Mouse (Mus musculus): ENCODE results near the gene Cyth3. TPM values are rescaled to one million over a fixed set of nuclear protein-coding genes. Genes with fewer than 3 reads are reported as not detected.

The Cyth3 gene
- total and polyA plus RNA-seq, 3 experiments = 76.3 to 242 (median 191) TPM

DNA sequence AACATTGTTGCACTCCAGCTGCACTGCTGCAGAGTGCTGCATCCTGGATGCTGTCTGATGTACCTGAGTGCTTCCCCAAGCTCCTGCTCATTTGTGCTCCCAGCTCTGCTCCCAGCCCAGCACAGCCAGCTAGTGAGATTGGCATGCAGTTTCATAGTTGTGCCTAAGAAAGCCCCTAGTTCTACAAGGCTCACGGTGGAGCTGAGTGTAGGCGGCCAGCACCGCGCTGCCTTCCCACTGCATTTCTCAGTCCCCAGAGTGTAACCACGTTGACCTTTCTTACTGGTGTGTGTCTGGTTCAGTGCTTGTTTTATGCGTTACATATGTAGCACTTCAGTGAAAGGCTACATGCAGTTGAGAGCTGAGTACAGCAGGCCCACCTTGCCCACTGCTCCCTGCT lies 61.4 kb downstream of the Cyth3 start:
- Histone ChIP-seq H3K36me3 (replicated peaks) (peaks cover 94% of the 10 kb centered on the region), H3K27me3 (ENCODE audit: insufficient read depth, low read length) (no peaks in the 10 kb centered on the region), H3K4me1 (ENCODE audit: insufficient read depth, low read depth, low read length) (peaks cover 62% of the 10 kb centered on the region), H3K9me3 (replicated peaks) (no peaks in the 10 kb centered on the region), H3K4me3 (ENCODE audit: low read depth, low read length) (no peak overlapping the region)
- no peak for ATAC-seq (ENCODE audit: extremely low read depth, insufficient number of reproducible peaks, low FRiP score, poor library complexity, severe bottlenecking)
- TF ChIP-seq CTCF (IDR thresholded peaks at IDR 0.05; ENCODE audit: low read depth, low read length) (no peak), TAL1 (conservative IDR thresholded peaks at IDR 0.05; ENCODE audit: low read depth, low read length) (no peak), GATA1 (IDR thresholded peaks at IDR 0.05; ENCODE audit: borderline replicate concordance, low read length) (no peak), GATA2 (IDR thresholded peaks at IDR 0.05; ENCODE audit: borderline replicate concordance, low read depth, low read length) (no peak), POLR2AphosphoS5 (IDR thresholded peaks at IDR 0.05; ENCODE audit: insufficient replicate concordance, low read depth, low read length) (no peak)
- no peak for DNase-seq (ENCODE audit: low spot score)

DNA sequence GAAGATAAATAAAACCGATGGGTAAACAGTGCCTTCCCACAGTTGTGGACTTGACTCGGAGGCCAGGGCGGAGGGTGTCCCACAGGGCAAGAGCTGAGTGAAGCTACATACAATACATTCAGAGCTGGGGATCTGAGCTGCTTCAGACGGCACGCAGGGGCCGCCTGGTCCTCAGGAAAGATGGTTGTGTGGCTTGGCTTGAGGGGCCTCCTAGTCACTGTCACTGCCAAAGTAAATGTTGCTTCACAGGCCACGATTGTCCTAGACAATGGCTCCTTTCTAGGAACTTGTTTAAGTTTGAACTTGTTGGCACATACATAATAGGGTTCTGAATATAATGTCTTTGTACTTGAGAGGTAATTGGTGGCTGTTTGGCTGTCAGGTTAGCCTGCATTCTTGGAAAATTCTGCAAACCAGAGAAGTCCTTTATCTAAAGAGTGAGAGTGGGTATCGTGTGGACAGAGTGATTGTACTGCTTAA lies 62.7 kb downstream of the Cyth3 start:
- DNase-seq (ENCODE audit: low spot score) = no peak
- H3K9me3 ChIP-seq (replicated peaks) = no peaks in the 10 kb centered on the region
- no peak for ATAC-seq (ENCODE audit: extremely low read depth, insufficient number of reproducible peaks, low FRiP score, poor library complexity, severe bottlenecking)

DNA sequence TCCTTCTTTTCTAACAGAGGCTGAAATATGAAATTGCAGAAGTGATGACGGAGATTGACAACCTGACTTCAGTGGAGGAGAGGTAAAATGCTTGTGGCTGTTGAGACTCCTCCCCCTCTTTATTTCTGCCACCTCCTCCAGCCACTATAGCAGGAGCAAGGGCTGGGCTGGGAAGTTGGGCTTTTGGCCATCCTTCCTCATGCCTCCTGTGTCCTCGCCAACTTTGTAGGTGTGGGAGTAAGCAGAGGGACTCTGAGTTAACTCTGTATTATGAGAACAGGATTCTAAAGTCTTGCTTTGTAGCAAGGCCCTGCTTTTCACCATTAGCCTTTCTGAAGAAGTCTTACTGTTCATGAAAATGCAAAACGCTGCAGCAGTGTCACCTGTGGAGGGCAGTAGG lies 64.2 kb downstream of the Cyth3 start:
- Histone ChIP-seq H3K27me3 (ENCODE audit: insufficient read depth, low read length) (no peaks in the 10 kb centered on the region), H3K4me1 (ENCODE audit: insufficient read depth, low read depth, low read length) (peaks cover 40% of the 10 kb centered on the region), H3K36me3 (replicated peaks) (peaks cover 97% of the 10 kb centered on the region), H3K4me3 (ENCODE audit: low read depth, low read length) (no peak overlapping the region), H3K9me3 (replicated peaks) (no peaks in the 10 kb centered on the region)
- TF ChIP-seq POLR2AphosphoS5 (IDR thresholded peaks at IDR 0.05; ENCODE audit: insufficient replicate concordance, low read depth, low read length) (no peak), CTCF (IDR thresholded peaks at IDR 0.05; ENCODE audit: low read depth, low read length) (no peak), GATA2 (IDR thresholded peaks at IDR 0.05; ENCODE audit: borderline replicate concordance, low read depth, low read length) (no peak), GATA1 (IDR thresholded peaks at IDR 0.05; ENCODE audit: borderline replicate concordance, low read length) (no peak), TAL1 (conservative IDR thresholded peaks at IDR 0.05; ENCODE audit: low read depth, low read length) (no peak)
- DNase-seq (ENCODE audit: low spot score) = no peak
- ATAC-seq (ENCODE audit: extremely low read depth, insufficient number of reproducible peaks, low FRiP score, poor library complexity, severe bottlenecking) = no peak

More for the DNA sequence above, 62.7 kb downstream of the Cyth3 start:
- no peaks in the 10 kb centered on the region for H3K27me3 ChIP-seq (ENCODE audit: insufficient read depth, low read length)
- peaks cover 49% of the 10 kb centered on the region for H3K4me1 ChIP-seq (ENCODE audit: insufficient read depth, low read depth, low read length)
- peaks cover 93% of the 10 kb centered on the region for H3K36me3 ChIP-seq (replicated peaks)
- no peak for TF ChIP-seq GATA2 (IDR thresholded peaks at IDR 0.05; ENCODE audit: borderline replicate concordance, low read depth, low read length)
- no peak for TF ChIP-seq POLR2AphosphoS5 (IDR thresholded peaks at IDR 0.05; ENCODE audit: insufficient replicate concordance, low read depth, low read length)
- no peak for TF ChIP-seq GATA1 (IDR thresholded peaks at IDR 0.05; ENCODE audit: borderline replicate concordance, low read length)
- no peak for TF ChIP-seq TAL1 (conservative IDR thresholded peaks at IDR 0.05; ENCODE audit: low read depth, low read length)
- TF ChIP-seq CTCF (IDR thresholded peaks at IDR 0.05; ENCODE audit: low read depth, low read length) = no peak
- H3K4me3 ChIP-seq (ENCODE audit: low read depth, low read length) = no peak overlapping the region

DNA sequence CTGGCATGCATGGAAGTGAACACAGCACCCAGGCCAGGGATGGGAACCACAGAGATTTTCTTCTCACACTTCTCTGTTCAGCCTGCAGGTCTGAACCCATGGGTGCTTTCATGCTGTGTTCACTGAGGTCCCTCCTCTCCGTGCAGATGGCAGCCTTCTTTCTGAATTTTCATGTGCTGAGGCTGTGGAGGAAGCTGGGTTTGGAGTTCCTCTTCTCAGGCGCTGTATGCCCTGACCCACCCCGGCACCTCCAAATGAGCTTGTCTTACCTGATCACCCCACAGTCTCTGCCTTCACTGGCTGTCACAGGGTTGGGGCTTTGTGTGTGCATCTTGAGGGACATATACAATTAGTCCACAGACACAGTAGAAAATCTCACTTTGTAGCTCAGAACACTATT lies 65.3 kb downstream of the Cyth3 start:
- no peak for ATAC-seq (ENCODE audit: extremely low read depth, insufficient number of reproducible peaks, low FRiP score, poor library complexity, severe bottlenecking)
- TF ChIP-seq CTCF (IDR thresholded peaks at IDR 0.05; ENCODE audit: low read depth, low read length) = no peak
- TF ChIP-seq GATA1 (IDR thresholded peaks at IDR 0.05; ENCODE audit: borderline replicate concordance, low read length) = no peak
- no peak for TF ChIP-seq POLR2AphosphoS5 (IDR thresholded peaks at IDR 0.05; ENCODE audit: insufficient replicate concordance, low read depth, low read length)
- TF ChIP-seq TAL1 (conservative IDR thresholded peaks at IDR 0.05; ENCODE audit: low read depth, low read length) = no peak
- TF ChIP-seq GATA2 (IDR thresholded peaks at IDR 0.05; ENCODE audit: borderline replicate concordance, low read depth, low read length) = no peak

DNA sequence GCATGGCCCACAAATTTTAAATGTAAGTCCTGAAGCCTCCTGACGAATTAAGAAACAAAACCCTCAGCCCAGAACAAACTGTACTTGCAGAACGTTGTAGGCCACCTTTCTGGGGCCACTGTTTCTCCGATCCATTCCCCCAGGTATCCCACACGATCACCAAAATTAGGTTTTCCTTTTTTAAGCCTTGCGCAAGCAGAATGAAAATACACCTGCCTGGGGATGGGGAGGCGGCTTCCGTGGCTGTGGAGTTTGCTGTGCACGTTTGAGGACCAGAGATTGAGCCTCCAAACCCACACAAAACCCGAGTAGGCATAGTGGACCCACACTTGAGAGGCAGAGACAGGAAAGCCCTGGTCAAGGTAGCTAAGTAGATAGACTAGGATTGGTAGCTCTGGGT lies 68.1 kb downstream of the Cyth3 start:
- DNase-seq (ENCODE audit: low spot score) (no peak), ATAC-seq (ENCODE audit: extremely low read depth, insufficient number of reproducible peaks, low FRiP score, poor library complexity, severe bottlenecking) (no peak)
- Histone ChIP-seq H3K4me1 (ENCODE audit: insufficient read depth, low read depth, low read length) (peaks cover 30% of the 10 kb centered on the region), H3K9me3 (replicated peaks) (no peaks in the 10 kb centered on the region), H3K27me3 (ENCODE audit: insufficient read depth, low read length) (no peaks in the 10 kb centered on the region), H3K36me3 (replicated peaks) (peaks cover 98% of the 10 kb centered on the region), H3K4me3 (ENCODE audit: low read depth, low read length) (no peak overlapping the region)
- no peak for TF ChIP-seq CTCF (IDR thresholded peaks at IDR 0.05; ENCODE audit: low read depth, low read length)
- no peak for TF ChIP-seq POLR2AphosphoS5 (IDR thresholded peaks at IDR 0.05; ENCODE audit: insufficient replicate concordance, low read depth, low read length)
- no peak for TF ChIP-seq TAL1 (conservative IDR thresholded peaks at IDR 0.05; ENCODE audit: low read depth, low read length)
- no peak for TF ChIP-seq GATA1 (IDR thresholded peaks at IDR 0.05; ENCODE audit: borderline replicate concordance, low read length)
- no peak for TF ChIP-seq GATA2 (IDR thresholded peaks at IDR 0.05; ENCODE audit: borderline replicate concordance, low read depth, low read length)

More for the DNA sequence above, 65.3 kb downstream of the Cyth3 start:
- H3K4me1 ChIP-seq (ENCODE audit: insufficient read depth, low read depth, low read length) = peaks cover 33% of the 10 kb centered on the region
- no peak overlapping the region for H3K4me3 ChIP-seq (ENCODE audit: low read depth, low read length)
- no peaks in the 10 kb centered on the region for H3K9me3 ChIP-seq (replicated peaks)
- DNase-seq (ENCODE audit: low spot score) = no peak
- peaks cover 98% of the 10 kb centered on the region for H3K36me3 ChIP-seq (replicated peaks)
- H3K27me3 ChIP-seq (ENCODE audit: insufficient read depth, low read length) = no peaks in the 10 kb centered on the region

DNA sequence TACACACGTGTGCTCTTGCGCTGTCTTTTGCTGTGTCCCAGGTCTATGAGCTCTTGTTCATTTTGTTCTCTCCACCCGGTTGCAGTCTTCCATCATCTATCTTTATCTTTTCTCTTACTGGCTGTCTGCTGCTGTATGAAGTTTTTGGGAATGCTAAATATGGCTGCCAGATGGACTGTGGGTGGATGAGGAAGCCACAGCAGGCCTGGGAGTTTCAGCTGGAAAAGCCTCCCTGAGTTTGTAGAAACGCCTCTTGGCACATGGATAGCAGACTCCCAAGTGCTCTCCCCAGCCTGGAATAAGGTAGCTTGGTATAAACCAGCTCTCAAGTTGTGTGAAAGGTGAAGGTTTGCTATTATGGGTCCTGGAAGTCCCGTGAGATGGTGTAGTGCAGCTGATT lies 68.7 kb downstream of the Cyth3 start:
- no peak for TF ChIP-seq CTCF (IDR thresholded peaks at IDR 0.05; ENCODE audit: low read depth, low read length)
- TF ChIP-seq TAL1 (conservative IDR thresholded peaks at IDR 0.05; ENCODE audit: low read depth, low read length) = no peak
- no peak for TF ChIP-seq GATA1 (IDR thresholded peaks at IDR 0.05; ENCODE audit: borderline replicate concordance, low read length)
- no peak for TF ChIP-seq POLR2AphosphoS5 (IDR thresholded peaks at IDR 0.05; ENCODE audit: insufficient replicate concordance, low read depth, low read length)
- no peak for TF ChIP-seq GATA2 (IDR thresholded peaks at IDR 0.05; ENCODE audit: borderline replicate concordance, low read depth, low read length)
- Histone ChIP-seq H3K9me3 (replicated peaks) (no peaks in the 10 kb centered on the region), H3K4me3 (ENCODE audit: low read depth, low read length) (no peak overlapping the region), H3K36me3 (replicated peaks) (peaks cover 98% of the 10 kb centered on the region), H3K4me1 (ENCODE audit: insufficient read depth, low read depth, low read length) (peaks cover 32% of the 10 kb centered on the region), H3K27me3 (ENCODE audit: insufficient read depth, low read length) (no peaks in the 10 kb centered on the region)
- no peak for DNase-seq (ENCODE audit: low spot score)
- no peak for ATAC-seq (ENCODE audit: extremely low read depth, insufficient number of reproducible peaks, low FRiP score, poor library complexity, severe bottlenecking)
